Mouse (Mus musculus): ENCODE data around the gene Cep85l. TPM values are rescaled to one million over a fixed set of nuclear protein-coding genes. Genes with fewer than 3 reads are reported as not detected.
A peak's percentile ranks its signal among the peaks of the same experiment; 100 is the strongest.

The Cep85l gene
- polyA plus RNA-seq, 1 experiment from 2014 or later, result 3.9 TPM

- H3K4me1 ChIP-seq, result no peaks in the 10 kb centered on the region
- H3K36me3 ChIP-seq, result no peaks in the 10 kb centered on the region
- H3K4me2 ChIP-seq (replicated peaks), result no peak overlapping the region
- H3K27ac ChIP-seq (replicated peaks), result no peak overlapping the region
- 60% methylated on average over 6 of the region's 6 CpGs for WGBS
- H3K9ac ChIP-seq, result no peak overlapping the region
- H3K27me3 ChIP-seq, result no peaks in the 10 kb centered on the region
- H3K9me3 ChIP-seq (replicated peaks), result no peaks in the 10 kb centered on the region
- ATAC-seq (ENCODE audit: insufficient number of reproducible peaks, low FRiP score, low TSS enrichment, low read depth), result no peak
- H3K4me3 ChIP-seq (replicated peaks), result no peak overlapping the region
Observed at GRCm38 (mm10) chr10:53388227-53388920, 8.6 kb upstream of the Cep85l start.

DNA sequence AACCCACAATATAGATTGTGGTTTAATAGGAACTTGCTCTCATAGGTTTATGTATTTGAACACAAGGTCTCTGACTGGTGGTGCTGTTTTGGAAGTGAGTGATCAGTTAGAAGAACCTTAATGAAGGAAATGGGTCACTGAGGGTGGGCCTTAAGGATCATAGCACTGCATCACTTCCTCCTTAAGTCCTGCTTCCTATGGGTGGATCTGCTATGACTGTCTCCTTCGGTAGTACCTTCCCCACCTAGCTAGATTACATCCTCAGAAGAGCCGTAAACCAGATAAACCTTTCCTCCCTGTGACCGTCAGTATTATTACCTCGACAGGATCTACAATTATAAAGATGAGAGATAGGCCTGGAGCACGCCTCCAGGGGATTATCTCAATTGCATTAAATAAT is 5.7 kb upstream of the Cep85l start:
- Histone ChIP-seq H3K4me3 (replicated peaks) (no peak overlapping the region), H3K4me2 (replicated peaks) (no peak overlapping the region), H3K36me3 (no peaks in the 10 kb centered on the region), H3K9me3 (replicated peaks) (no peaks in the 10 kb centered on the region), H3K4me1 (no peaks in the 10 kb centered on the region), H3K27ac (replicated peaks) (no peak overlapping the region), H3K27me3 (no peaks in the 10 kb centered on the region), H3K9ac (no peak overlapping the region)
- ATAC-seq (ENCODE audit: insufficient number of reproducible peaks, low FRiP score, low TSS enrichment, low read depth), result no peak
- 71% methylated on average over 5 of the region's 5 CpGs for WGBS

GRCm38 (mm10) chr10:53384896-53385295 is 5.1 kb upstream of the Cep85l start:
- no peaks in the 10 kb centered on the region for H3K36me3 ChIP-seq
- ATAC-seq (ENCODE audit: insufficient number of reproducible peaks, low FRiP score, low TSS enrichment, low read depth), result no peak
- no peaks in the 10 kb centered on the region for H3K4me1 ChIP-seq
- H3K9ac ChIP-seq, result no peak overlapping the region
- no peaks in the 10 kb centered on the region for H3K9me3 ChIP-seq (replicated peaks)
- H3K27ac ChIP-seq (replicated peaks), result no peak overlapping the region
- no peak overlapping the region for H3K4me2 ChIP-seq (replicated peaks)
- no peak overlapping the region for H3K4me3 ChIP-seq (replicated peaks)
- H3K27me3 ChIP-seq, result no peaks in the 10 kb centered on the region
- WGBS, result 88% methylated on average over 1 of the region's 1 CpGs

GRCm38 (mm10) chr10:53382696-53383365 is 3.1 kb upstream of the Cep85l start:
- ATAC-seq (ENCODE audit: insufficient number of reproducible peaks, low FRiP score, low TSS enrichment, low read depth), result no peak
- H3K9me3 ChIP-seq (replicated peaks), result no peaks in the 10 kb centered on the region
- WGBS, result 40% methylated on average over 7 of the region's 7 CpGs

GRCm38 (mm10) chr10:53378981-53379708 is 602 bp downstream of the Cep85l start:
- peak overlapping the region; percentile 68 for H3K9ac ChIP-seq
- no peaks in the 10 kb centered on the region for H3K36me3 ChIP-seq
- H3K4me3 ChIP-seq (replicated peaks), result peak overlapping the region; percentile 86
- H3K9me3 ChIP-seq (replicated peaks), result no peaks in the 10 kb centered on the region
- WGBS, result under 1% methylated on average over 57 of the region's 59 CpGs
- peaks cover 3% of the 10 kb centered on the region for H3K4me1 ChIP-seq
- peak; percentile 90 for ATAC-seq (ENCODE audit: insufficient number of reproducible peaks, low FRiP score, low TSS enrichment, low read depth)
- peak overlapping the region; percentile 98 for H3K27ac ChIP-seq (replicated peaks)
- no peaks in the 10 kb centered on the region for H3K27me3 ChIP-seq
- peak overlapping the region; percentile 57 for H3K4me2 ChIP-seq (replicated peaks)

More at GRCm38 (mm10) chr10:53382696-53383365, 3.1 kb upstream of the Cep85l start:
- Histone ChIP-seq H3K27me3 (no peaks in the 10 kb centered on the region), H3K4me3 (replicated peaks) (no peak overlapping the region), H3K4me2 (replicated peaks) (no peak overlapping the region), H3K9ac (no peak overlapping the region), H3K27ac (replicated peaks) (no peak overlapping the region), H3K4me1 (no peaks in the 10 kb centered on the region), H3K36me3 (no peaks in the 10 kb centered on the region)

- Histone ChIP-seq H3K9me3 (replicated peaks) (no peaks in the 10 kb centered on the region), H3K4me2 (replicated peaks) (peak overlapping the region; percentile 57), H3K4me3 (replicated peaks) (peak overlapping the region; percentile 86), H3K36me3 (no peaks in the 10 kb centered on the region), H3K27me3 (no peaks in the 10 kb centered on the region), H3K27ac (replicated peaks) (no peak overlapping the region), H3K9ac (no peak overlapping the region), H3K4me1 (peaks cover 3% of the 10 kb centered on the region)
- ATAC-seq (ENCODE audit: insufficient number of reproducible peaks, low FRiP score, low TSS enrichment, low read depth), result no peak
- 67% methylated on average over 6 of the region's 6 CpGs for WGBS
Observed at GRCm38 (mm10) chr10:53378296-53378695, 1.5 kb downstream of the Cep85l start.

DNA sequence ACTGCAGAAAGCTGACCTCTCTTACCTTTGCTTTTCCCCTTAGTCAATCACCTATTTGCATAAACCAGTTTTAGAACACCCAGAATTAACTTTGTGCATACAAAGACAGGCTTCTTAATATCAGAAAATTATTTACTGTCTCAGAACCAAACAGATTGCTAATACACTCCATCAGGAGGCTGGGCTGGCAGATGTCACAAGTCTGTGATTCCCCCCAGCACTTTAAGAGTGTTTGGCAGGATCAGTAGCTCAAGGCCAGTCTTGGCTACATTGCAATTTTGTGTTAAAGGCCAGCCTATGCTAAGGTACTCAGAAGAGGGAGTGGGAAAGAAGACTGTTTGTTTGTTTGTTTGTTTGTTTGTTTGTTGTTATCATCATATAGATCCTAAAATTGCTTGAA is 2.7 kb downstream of the Cep85l start:
- no peak overlapping the region for H3K27ac ChIP-seq (replicated peaks)
- no peak overlapping the region for H3K4me2 ChIP-seq (replicated peaks)
- ATAC-seq (ENCODE audit: insufficient number of reproducible peaks, low FRiP score, low TSS enrichment, low read depth), result no peak
- H3K9me3 ChIP-seq (replicated peaks), result no peaks in the 10 kb centered on the region
- no peaks in the 10 kb centered on the region for H3K36me3 ChIP-seq
- H3K27me3 ChIP-seq, result no peaks in the 10 kb centered on the region
- H3K9ac ChIP-seq, result no peak overlapping the region
- H3K4me3 ChIP-seq (replicated peaks), result no peak overlapping the region
- H3K4me1 ChIP-seq, result peaks cover 3% of the 10 kb centered on the region

- no peak overlapping the region for H3K4me2 ChIP-seq (replicated peaks)
- peaks cover 4% of the 10 kb centered on the region; the same call in 1 of the 2 replicates for H3K36me3 ChIP-seq
- peaks cover 3% of the 10 kb centered on the region for H3K4me1 ChIP-seq
- no peak for ATAC-seq (ENCODE audit: insufficient number of reproducible peaks, low FRiP score, low TSS enrichment, low read depth)
- no peak overlapping the region for H3K4me3 ChIP-seq (replicated peaks)
- H3K9ac ChIP-seq, result no peak overlapping the region
- peaks cover 10% of the 10 kb centered on the region; the same call in 1 of the 2 replicates for H3K9me3 ChIP-seq (replicated peaks)
- no peaks in the 10 kb centered on the region for H3K27me3 ChIP-seq
- 94% methylated on average over 6 of the region's 6 CpGs for WGBS
- H3K27ac ChIP-seq (replicated peaks), result no peak overlapping the region
Observed at GRCm38 (mm10) chr10:53373885-53374578, 5.7 kb downstream of the Cep85l start.

DNA sequence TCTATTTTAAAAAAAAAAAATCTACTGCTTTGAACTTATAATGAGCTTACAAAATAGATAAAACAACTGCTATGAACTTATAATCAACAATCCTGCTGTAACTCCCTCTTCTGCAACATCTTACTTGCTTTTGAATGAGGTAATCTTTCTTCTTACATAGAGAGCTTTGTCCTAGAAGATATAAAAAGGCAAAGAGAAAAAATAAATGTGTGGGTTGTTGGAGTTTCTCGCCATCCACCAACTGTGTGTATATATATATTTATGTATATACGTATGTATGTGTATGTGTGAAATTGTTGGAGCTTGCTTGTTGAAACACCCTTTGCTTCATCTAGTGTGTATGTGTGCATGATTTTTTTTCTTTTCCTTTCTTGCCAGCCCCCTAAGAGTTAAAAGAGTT is 12.5 kb downstream of the Cep85l start:
- 90% methylated on average over 2 of the region's 2 CpGs for WGBS
- ATAC-seq (ENCODE audit: insufficient number of reproducible peaks, low FRiP score, low TSS enrichment, low read depth), result no peak
- Histone ChIP-seq H3K9me3 (replicated peaks) (peaks cover 10% of the 10 kb centered on the region; the same call in 1 of the 2 replicates), H3K27me3 (no peaks in the 10 kb centered on the region), H3K36me3 (peaks cover 4% of the 10 kb centered on the region; the same call in 1 of the 2 replicates), H3K4me3 (replicated peaks) (no peak overlapping the region), H3K9ac (no peak overlapping the region), H3K4me1 (no peaks in the 10 kb centered on the region), H3K4me2 (replicated peaks) (no peak overlapping the region), H3K27ac (replicated peaks) (no peak overlapping the region)

GRCm38 (mm10) chr10:53364311-53364710 is 15.4 kb downstream of the Cep85l start:
- Histone ChIP-seq H3K9me3 (replicated peaks) (no peaks in the 10 kb centered on the region), H3K4me2 (replicated peaks) (no peak overlapping the region), H3K27me3 (no peaks in the 10 kb centered on the region), H3K9ac (no peak overlapping the region), H3K4me1 (no peaks in the 10 kb centered on the region), H3K27ac (replicated peaks) (no peak overlapping the region), H3K36me3 (no peaks in the 10 kb centered on the region), H3K4me3 (replicated peaks) (no peak overlapping the region)
- no peak for ATAC-seq (ENCODE audit: insufficient number of reproducible peaks, low FRiP score, low TSS enrichment, low read depth)

DNA sequence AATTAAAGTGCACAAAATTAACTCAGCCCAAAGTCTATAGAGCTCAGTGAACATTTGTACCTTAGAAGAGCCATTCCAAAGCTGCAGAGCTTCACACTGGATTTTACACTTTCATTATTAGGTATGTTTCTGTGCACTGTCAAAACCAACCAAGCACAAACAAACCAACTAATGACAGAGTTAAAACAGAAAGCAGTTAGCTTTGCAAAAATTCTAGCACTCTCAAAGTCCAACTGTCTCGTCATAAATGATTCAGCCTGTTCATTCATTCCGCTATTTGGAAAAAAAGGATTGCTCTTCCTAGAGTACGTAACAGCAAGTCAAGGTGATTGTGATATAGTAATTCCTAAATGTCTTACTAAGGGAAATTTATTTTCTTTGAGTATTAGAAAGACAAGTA is 20.7 kb downstream of the Cep85l start:
- ATAC-seq (ENCODE audit: insufficient number of reproducible peaks, low FRiP score, low TSS enrichment, low read depth), result no peak
- no peak overlapping the region for H3K4me2 ChIP-seq (replicated peaks)
- H3K9me3 ChIP-seq (replicated peaks), result no peaks in the 10 kb centered on the region
- H3K9ac ChIP-seq, result no peak overlapping the region
- no peak overlapping the region for H3K4me3 ChIP-seq (replicated peaks)
- H3K4me1 ChIP-seq, result no peaks in the 10 kb centered on the region
- H3K36me3 ChIP-seq, result peaks cover 12% of the 10 kb centered on the region
- 91% methylated on average over 3 of the region's 3 CpGs for WGBS
- no peaks in the 10 kb centered on the region for H3K27me3 ChIP-seq
- H3K27ac ChIP-seq (replicated peaks), result no peak overlapping the region

Data from embryonic facial prominence, embryonic 15.5 days (tissue).